ENCODE assay signal across 9 mouse cellular contexts in the genomic region with DNA sequence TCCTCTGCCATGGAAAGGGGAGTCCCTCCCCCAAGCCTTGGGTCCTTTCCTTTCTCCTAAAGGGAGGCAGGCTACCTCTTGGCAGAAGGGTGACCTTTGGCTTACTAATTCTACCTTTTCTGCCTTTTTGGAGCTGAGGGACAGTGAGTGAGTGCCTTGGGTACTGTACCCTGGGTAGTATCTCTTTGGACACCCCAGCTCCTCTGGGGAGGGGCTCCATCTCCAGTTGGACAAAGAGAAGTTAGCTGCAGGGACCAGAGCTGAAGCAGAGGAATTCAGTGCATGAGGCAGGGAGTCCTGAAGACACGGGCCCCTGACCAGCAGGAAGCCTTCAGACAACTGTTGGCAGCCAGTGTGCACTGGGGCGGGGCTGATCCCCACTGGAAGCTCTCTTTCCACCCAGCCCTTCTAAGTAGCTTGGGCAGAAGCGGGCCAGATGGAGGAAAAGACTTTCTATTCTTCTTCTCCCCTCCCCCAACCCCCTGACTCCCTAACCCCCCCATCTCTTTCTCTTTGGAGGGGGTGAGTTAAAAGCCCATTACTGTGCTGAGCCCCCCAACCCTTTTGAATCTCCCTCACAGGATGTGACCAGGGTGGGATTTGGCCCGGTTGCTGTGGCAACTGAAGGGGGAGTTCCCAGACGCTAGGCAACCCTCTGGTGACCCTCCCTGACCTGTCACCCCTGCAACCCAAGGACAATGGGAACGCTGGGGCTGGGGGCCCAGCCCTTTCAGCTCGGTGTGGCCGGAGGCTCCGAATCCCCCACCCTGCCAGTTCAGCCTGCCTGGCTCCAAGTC. TPM values are rescaled to one million over a fixed set of nuclear protein-coding genes. Genes with fewer than 3 reads are reported as not detected.
DNase-seq lines count a peak whose midpoint lies in the region; ATAC-seq lines count a peak whose summit lies in the region.
"Had no signal": no experiment of that assay in that cellular context is flagged by ENCODE, and none has a peak within 500 bp of the region (broad histone marks: within the 10 kb centered on the region; RNA-seq: fewer than 3 reads in every experiment).

No protein-coding gene starts in this region.

- peak overlapping the region; percentile 22 for H3K4me2 ChIP-seq in intestine, embryonic 15.5 days (replicated peaks)
- peak overlapping the region; percentile 35 for H3K4me2 ChIP-seq in lung, embryonic 15.5 days
- H3K4me2 ChIP-seq in stomach, embryonic 16.5 days (ENCODE audit: low read depth, low read length), result peak overlapping the region; percentile 28; the same call in 1 of the 2 replicates

- DNase-seq in embryo, embryonic 10 days (ENCODE audit: low spot score), result peak; percentile 95
- DNase-seq in gastrocnemius, postnatal 14 days, result peak; percentile 73
- DNase-seq in cerebellum, postnatal 4 days (ENCODE audit: low spot score in 2 of 2), result no peak
- DNase-seq in layer of hippocampus, adult 11-12 months (ENCODE audit: low spot score), result no peak

- H3K9ac ChIP-seq in intestine, embryonic 15.5 days, result peak overlapping the region; percentile 23
- H3K9ac ChIP-seq in lung, embryonic 15.5 days, result peak overlapping the region; percentile 17
- H3K9ac ChIP-seq in stomach, embryonic 16.5 days (ENCODE audit: low read length), result peak overlapping the region; percentile 31
- H3K9ac ChIP-seq: liver, embryonic 14.5 days had no signal

- ATAC-seq in intestine, embryonic 15.5 days, result peak; percentile 82
- peak; percentile 84 for ATAC-seq in lung, embryonic 15.5 days (ENCODE audit: borderline replicate concordance, extremely low read depth, low FRiP score, low TSS enrichment)
- ATAC-seq in stomach, embryonic 16.5 days (ENCODE audit: insufficient read depth, low FRiP score), result peak; percentile 91
- ATAC-seq in erythroid progenitor cell, adult 5-6 weeks (replicated peaks; ENCODE audit: low FRiP score, poor library complexity, severe bottlenecking), result no peak

- peaks cover 20% of the 10 kb centered on the region for H3K4me1 ChIP-seq in intestine, embryonic 15.5 days (replicated peaks)
- H3K4me1 ChIP-seq in lung, embryonic 15.5 days, result peaks cover 46% of the 10 kb centered on the region
- H3K4me1 ChIP-seq in stomach, embryonic 16.5 days (ENCODE audit: control insufficient read depth, insufficient read depth, low read length), result peaks cover 26% of the 10 kb centered on the region

- peak overlapping the region; percentile 48 for H3K27ac ChIP-seq in intestine, embryonic 15.5 days
- H3K27ac ChIP-seq in lung, embryonic 15.5 days, result peak overlapping the region; percentile 63
- peak overlapping the region; percentile 69 for H3K27ac ChIP-seq in stomach, embryonic 16.5 days (ENCODE audit: low read length)
- H3K27ac ChIP-seq: liver, embryonic 14.5 days had no signal

- no peaks in the 10 kb centered on the region for H3K9me3 ChIP-seq in intestine, embryonic 15.5 days
- H3K9me3 ChIP-seq in lung, embryonic 15.5 days, result no peaks in the 10 kb centered on the region
- no peaks in the 10 kb centered on the region for H3K9me3 ChIP-seq in stomach, embryonic 16.5 days (replicated peaks; ENCODE audit: control insufficient read depth, low read length)

- intact Hi-C loops in gastrocnemius, postnatal 14 days (cut with DNase I; ENCODE audit: low total_unique reads), result no loop called here

- H3K27me3 ChIP-seq in intestine, embryonic 15.5 days (replicated peaks), result no peaks in the 10 kb centered on the region
- no peaks in the 10 kb centered on the region for H3K27me3 ChIP-seq in lung, embryonic 15.5 days
- no peaks in the 10 kb centered on the region for H3K27me3 ChIP-seq in stomach, embryonic 16.5 days (ENCODE audit: control insufficient read depth, insufficient read depth, low read length)

- peaks cover 22% of the 10 kb centered on the region for H3K36me3 ChIP-seq in intestine, embryonic 15.5 days
- H3K36me3 ChIP-seq in lung, embryonic 15.5 days, result peaks cover 59% of the 10 kb centered on the region
- H3K36me3 ChIP-seq in stomach, embryonic 16.5 days (ENCODE audit: control insufficient read depth, insufficient read depth, low read length), result peaks cover 16% of the 10 kb centered on the region

- WGBS in intestine, embryonic 15.5 days, result 27% methylated on average over 9 of the region's 9 CpGs
- 7% methylated on average over 9 of the region's 9 CpGs for WGBS in lung, embryonic 15.5 days
- 8% methylated on average over 9 of the region's 9 CpGs for WGBS in stomach, embryonic 16.5 days

- no peak overlapping the region for H3K4me3 ChIP-seq in intestine, embryonic 15.5 days (replicated peaks)
- H3K4me3 ChIP-seq in lung, embryonic 15.5 days, result no peak overlapping the region
- H3K4me3 ChIP-seq in stomach, embryonic 16.5 days (replicated peaks; ENCODE audit: low read length), result no peak overlapping the region

RNA-seq across cellular contexts. Expression of gene Foxp4, which starts 26.3 kb away (rescaled TPM):
- 1 to 10 TPM; 7.5 to 9.2 TPM for total RNA-seq in gastrocnemius, postnatal 14 days (2021)
- polyA plus RNA-seq in intestine, embryonic 15.5 days (2015; fragmentation: Nextera tagmentation; extraction: Ambion mirVana), result 22.3 and 24.9 TPM in 2 replicates
- 23.7 and 24.1 TPM in 2 replicates for polyA plus RNA-seq in lung, embryonic 15.5 days (2015; fragmentation: Nextera tagmentation; extraction: Ambion mirVana)
- polyA plus RNA-seq in stomach, embryonic 16.5 days (2015; fragmentation: Nextera tagmentation; extraction: Ambion mirVana), result 10.5 and 13.9 TPM in 2 replicates
- total RNA-seq in erythroid progenitor cell, adult 5-6 weeks (2015; ENCODE audit: low replicate concordance), result 4.0 and 5.4 TPM in 2 replicates
- total RNA-seq in erythroid progenitor cell, adult 5-6 weeks (2017; ENCODE audit: low replicate concordance), result 0.30 and 1.0 TPM in 2 replicates

Comparison
In these comparisons a context has a peak if more than half of its experiments do, and no peak if none do; other contexts are left out.
1. DNase-seq: peak in embryo, embryonic 10 days (single experiment) and gastrocnemius, postnatal 14 days (single experiment); none in cerebellum, postnatal 4 days (0 of 2) and layer of hippocampus, adult 11-12 months (single experiment).
2. Peak in every context shown above with its lines, with median percentiles within 50 percentile points of each other: H3K27ac ChIP-seq, H3K4me2 ChIP-seq and H3K9ac ChIP-seq.